Mouse (Mus musculus) E14TG2a.4 (cell line): Measurements from ENCODE around the gene Abtb2.

Experiments used
- CTCF ChIP-seq: conservative IDR thresholded peaks from 2 replicates; pipeline ENCODE4 v1.5.1; 2014; ENCODE audit warnings: low read length
- NANOG ChIP-seq: IDR thresholded peaks from 2 replicates; pipeline ENCODE4 v1.6.1; 2014; ENCODE audit warnings: borderline replicate concordance, low read length, mixed read lengths
- POU5F1 ChIP-seq: IDR thresholded peaks from 2 replicates; pipeline ENCODE4 v1.6.1; 2014; ENCODE audit warnings: low read length, borderline replicate concordance

DNA sequence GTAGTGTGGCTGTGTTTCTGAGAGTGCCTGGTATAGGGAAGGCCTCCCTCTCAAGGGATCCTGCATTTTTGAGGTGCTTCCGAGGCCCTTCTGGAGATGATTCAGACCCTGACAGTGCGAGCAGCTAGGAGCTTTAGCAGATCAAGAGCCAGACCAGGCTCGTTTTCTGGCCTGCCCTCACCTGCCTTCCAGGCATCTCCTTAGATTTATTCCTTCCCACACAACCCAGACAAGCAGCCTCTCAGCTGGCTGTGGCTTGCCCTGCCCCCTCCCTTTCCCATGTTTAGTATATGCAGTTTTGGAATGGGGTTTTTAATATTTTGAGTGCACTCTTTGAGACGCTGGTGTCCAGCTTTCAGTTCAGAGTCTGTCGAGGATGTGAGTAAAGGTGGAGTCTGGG is 124.7 kb downstream of the Abtb2 start:
- TF ChIP-seq CTCF (no peak), POU5F1 (no peak), NANOG (no peak)
